Mouse (Mus musculus) spleen, adult 12 weeks (tissue): Measurements from ENCODE around the gene Gm4631.
"Not testable (repeated sequence)": the region's sequence is repeated elsewhere in the genome, so short reads cannot be mapped to it uniquely, and the experiment has no call there.

Source experiments
- DNase-seq: peaks from one replicate; pipeline ENCODE4 v3.0.0; 2022; ENCODE audit warnings: low spot score

Gm4631 gene

GRCm38 (mm10) chr2:175338097-175338496, at the start of gene Gm4631:
Gm4631 (minus strand) TSS chr2:175338197.
- not testable (repeated sequence) for DNase-seq

GRCm38 (mm10) chr2:175372136-175372535, 34.1 kb upstream of the Gm4631 start, which contains the start of gene Zfp968:
Zfp968 (plus strand) TSS chr2:175372436.
- DNase-seq = not testable (repeated sequence)

- not testable (repeated sequence) for DNase-seq
These were observed 63.2 kb downstream of the Gm4631 start, which contains the start of gene Gm14440 for GRCm38 (mm10) chr2:175274825-175275224. Gm14440 (plus strand) TSS chr2:175275125.
